Mouse (Mus musculus): Measurements from ENCODE around the gene Phactr2. TPM values are rescaled to one million over a fixed set of nuclear protein-coding genes. Genes with fewer than 3 reads are reported as not detected.

Gene Phactr2
- polyA plus RNA-seq, 1 experiment from 2014 or later = 16.8 TPM

- Histone ChIP-seq H3K4me2 (replicated peaks; ENCODE audit: low read depth) (no peak overlapping the region), H3K9ac (ENCODE audit: low read length) (no peak overlapping the region), H3K4me3 (ENCODE audit: low read depth, low read length) (no peak overlapping the region), H3K9me3 (ENCODE audit: control insufficient read depth, low read length) (no peaks in the 10 kb centered on the region), H3K4me1 (replicated peaks; ENCODE audit: control insufficient read depth, insufficient read depth) (0 out of 2 replicates have a peak, but pooled peaks cover 2% of the 10 kb centered on the region), H3K27me3 (ENCODE audit: control insufficient read depth, insufficient read depth, low read length) (no peaks in the 10 kb centered on the region), H3K27ac (replicated peaks) (peak overlapping the region; percentile 35; the same call in 1 of the 2 replicates), H3K36me3 (ENCODE audit: control insufficient read depth, insufficient read depth, low read length) (peaks cover 7% of the 10 kb centered on the region; the same call in 1 of the 2 replicates)
- TF ChIP-seq EP300 (optimal IDR thresholded peaks at IDR 0.05) (no peak), CTCF (IDR thresholded peaks at IDR 0.05; ENCODE audit: low read depth) (no peak)
- 73% methylated on average over 7 of the region's 7 CpGs for WGBS
- no peak for ATAC-seq (ENCODE audit: low FRiP score, low TSS enrichment)
- no peak for DNase-seq (ENCODE audit: low spot score)
Measured at GRCm38 (mm10) chr10:13225377-13226063, 248.7 kb downstream of the Phactr2 start.

GRCm38 (mm10) chr10:13222135-13222534 is 252.1 kb downstream of the Phactr2 start:
- Histone ChIP-seq H3K4me1 (replicated peaks; ENCODE audit: control insufficient read depth, insufficient read depth) (0 out of 2 replicates have a peak, but pooled peaks cover 2% of the 10 kb centered on the region), H3K36me3 (ENCODE audit: control insufficient read depth, insufficient read depth, low read length) (0 out of 2 replicates have a peak, but pooled peaks cover 2% of the 10 kb centered on the region), H3K4me2 (replicated peaks; ENCODE audit: low read depth) (no peak overlapping the region), H3K4me3 (ENCODE audit: low read depth, low read length) (no peak overlapping the region), H3K9ac (ENCODE audit: low read length) (no peak overlapping the region), H3K9me3 (ENCODE audit: control insufficient read depth, low read length) (no peaks in the 10 kb centered on the region), H3K27ac (replicated peaks) (no peak overlapping the region), H3K27me3 (ENCODE audit: control insufficient read depth, insufficient read depth, low read length) (no peaks in the 10 kb centered on the region)
- WGBS = 87% methylated on average over 3 of the region's 3 CpGs
- TF ChIP-seq EP300 (optimal IDR thresholded peaks at IDR 0.05) = no peak
- no peak for TF ChIP-seq CTCF (IDR thresholded peaks at IDR 0.05; ENCODE audit: low read depth)
- DNase-seq (ENCODE audit: low spot score) (no peak), ATAC-seq (ENCODE audit: low FRiP score, low TSS enrichment) (no peak)

GRCm38 (mm10) chr10:13220061-13220460 is 254.2 kb downstream of the Phactr2 start:
- Histone ChIP-seq H3K36me3 (ENCODE audit: control insufficient read depth, insufficient read depth, low read length) (0 out of 2 replicates have a peak, but pooled peaks cover 2% of the 10 kb centered on the region), H3K27me3 (ENCODE audit: control insufficient read depth, insufficient read depth, low read length) (no peaks in the 10 kb centered on the region), H3K9ac (ENCODE audit: low read length) (no peak overlapping the region), H3K9me3 (ENCODE audit: control insufficient read depth, low read length) (no peaks in the 10 kb centered on the region), H3K4me3 (ENCODE audit: low read depth, low read length) (no peak overlapping the region), H3K27ac (replicated peaks) (no peak overlapping the region), H3K4me1 (replicated peaks; ENCODE audit: control insufficient read depth, insufficient read depth) (no peaks in the 10 kb centered on the region), H3K4me2 (replicated peaks; ENCODE audit: low read depth) (no peak overlapping the region)
- 71% methylated on average over 1 of the region's 1 CpGs for WGBS
- TF ChIP-seq EP300 (optimal IDR thresholded peaks at IDR 0.05) = no peak
- TF ChIP-seq CTCF (IDR thresholded peaks at IDR 0.05; ENCODE audit: low read depth) = no peak
- DNase-seq (ENCODE audit: low spot score) = no peak
- ATAC-seq (ENCODE audit: low FRiP score, low TSS enrichment) = no peak

- DNase-seq (ENCODE audit: low spot score) (no peak), ATAC-seq (ENCODE audit: low FRiP score, low TSS enrichment) (no peak)
- H3K4me3 ChIP-seq (ENCODE audit: low read depth, low read length) = no peak overlapping the region
- no peak overlapping the region for H3K9ac ChIP-seq (ENCODE audit: low read length)
- H3K36me3 ChIP-seq (ENCODE audit: control insufficient read depth, insufficient read depth, low read length) = no peaks in the 10 kb centered on the region
- H3K27me3 ChIP-seq (ENCODE audit: control insufficient read depth, insufficient read depth, low read length) = no peaks in the 10 kb centered on the region
- 68% methylated on average over 12 of the region's 12 CpGs for WGBS
- no peaks in the 10 kb centered on the region for H3K4me1 ChIP-seq (replicated peaks; ENCODE audit: control insufficient read depth, insufficient read depth)
- H3K27ac ChIP-seq (replicated peaks) = no peak overlapping the region
- no peaks in the 10 kb centered on the region for H3K9me3 ChIP-seq (ENCODE audit: control insufficient read depth, low read length)
- no peak for TF ChIP-seq CTCF (IDR thresholded peaks at IDR 0.05; ENCODE audit: low read depth)
- TF ChIP-seq EP300 (optimal IDR thresholded peaks at IDR 0.05) = no peak
- H3K4me2 ChIP-seq (replicated peaks; ENCODE audit: low read depth) = no peak overlapping the region
Measured at GRCm38 (mm10) chr10:13213956-13214355, 260.3 kb downstream of the Phactr2 start.

- WGBS = 45% methylated on average over 6 of the region's 6 CpGs
- Histone ChIP-seq H3K9me3 (ENCODE audit: control insufficient read depth, low read length) (no peaks in the 10 kb centered on the region), H3K27ac (replicated peaks) (no peak overlapping the region; the same call in 1 of the 2 replicates), H3K4me1 (replicated peaks; ENCODE audit: control insufficient read depth, insufficient read depth) (no peaks in the 10 kb centered on the region), H3K36me3 (ENCODE audit: control insufficient read depth, insufficient read depth, low read length) (no peaks in the 10 kb centered on the region), H3K4me2 (replicated peaks; ENCODE audit: low read depth) (no peak overlapping the region), H3K27me3 (ENCODE audit: control insufficient read depth, insufficient read depth, low read length) (no peaks in the 10 kb centered on the region), H3K9ac (ENCODE audit: low read length) (no peak overlapping the region), H3K4me3 (ENCODE audit: low read depth, low read length) (no peak overlapping the region)
- TF ChIP-seq CTCF (IDR thresholded peaks at IDR 0.05; ENCODE audit: low read depth) = no peak
- TF ChIP-seq EP300 (optimal IDR thresholded peaks at IDR 0.05) = no peak
- DNase-seq (ENCODE audit: low spot score) = no peak
- ATAC-seq (ENCODE audit: low FRiP score, low TSS enrichment) = no peak
Measured at GRCm38 (mm10) chr10:13212829-13213228, 261.4 kb downstream of the Phactr2 start.

- Histone ChIP-seq H3K4me2 (replicated peaks; ENCODE audit: low read depth) (no peak overlapping the region), H3K27me3 (ENCODE audit: control insufficient read depth, insufficient read depth, low read length) (no peaks in the 10 kb centered on the region), H3K9me3 (ENCODE audit: control insufficient read depth, low read length) (no peaks in the 10 kb centered on the region), H3K27ac (replicated peaks) (no peak overlapping the region), H3K4me3 (ENCODE audit: low read depth, low read length) (no peak overlapping the region), H3K4me1 (replicated peaks; ENCODE audit: control insufficient read depth, insufficient read depth) (no peaks in the 10 kb centered on the region), H3K9ac (ENCODE audit: low read length) (no peak overlapping the region), H3K36me3 (ENCODE audit: control insufficient read depth, insufficient read depth, low read length) (no peaks in the 10 kb centered on the region)
- WGBS = 67% methylated on average over 9 of the region's 9 CpGs
- no peak for DNase-seq (ENCODE audit: low spot score)
- no peak for ATAC-seq (ENCODE audit: low FRiP score, low TSS enrichment)
- TF ChIP-seq CTCF (IDR thresholded peaks at IDR 0.05; ENCODE audit: low read depth) = no peak
- no peak for TF ChIP-seq EP300 (optimal IDR thresholded peaks at IDR 0.05)
Measured at GRCm38 (mm10) chr10:13212326-13212725, 261.9 kb downstream of the Phactr2 start.

All from stomach, postnatal 0 days (tissue).